Mouse (Mus musculus): ENCODE results near the gene Tm9sf1. TPM values are rescaled to one million over a fixed set of nuclear protein-coding genes. Genes with fewer than 3 reads are reported as not detected.
A peak's percentile ranks its signal among the peaks of the same experiment; 100 is the strongest.

The Tm9sf1 gene
- total RNA-seq, 1 experiment from 2014 or later: 40.7 TPM

DNA sequence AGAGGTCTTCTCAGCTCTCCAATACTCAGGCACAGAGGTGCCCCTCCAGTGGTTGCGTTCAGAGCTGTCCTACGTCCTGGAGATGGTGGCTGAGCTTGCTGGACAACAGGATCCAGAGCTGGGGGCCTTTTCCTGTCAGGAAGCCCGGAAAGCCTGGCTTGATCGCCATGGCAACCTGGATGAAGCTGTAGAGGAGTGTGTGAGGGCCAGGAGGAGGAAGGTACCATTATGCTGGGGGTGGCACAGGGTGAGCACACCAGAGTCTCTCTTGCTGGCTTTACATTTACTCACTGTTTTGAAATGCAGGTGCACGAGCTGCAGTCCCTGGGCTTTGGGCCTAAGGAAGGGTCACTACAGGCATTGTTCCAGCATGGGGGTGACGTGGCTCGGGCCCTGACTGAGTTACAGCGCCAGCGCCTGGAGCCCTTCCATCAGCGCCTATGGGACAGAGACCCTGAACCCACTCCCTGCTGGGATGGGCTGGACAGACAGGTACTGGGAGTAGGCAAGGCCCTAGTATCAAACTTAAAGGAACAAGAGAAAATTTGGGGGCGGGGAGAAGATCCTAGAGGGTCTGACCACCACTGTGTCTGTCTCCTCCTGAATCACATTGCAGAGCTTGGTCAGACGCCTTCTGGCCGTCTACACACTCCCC, 47.4 kb downstream of the Tm9sf1 start:
- ATAC-seq (ENCODE audit: extremely low read depth, insufficient number of reproducible peaks, low FRiP score, poor library complexity, severe bottlenecking): no peak

DNA sequence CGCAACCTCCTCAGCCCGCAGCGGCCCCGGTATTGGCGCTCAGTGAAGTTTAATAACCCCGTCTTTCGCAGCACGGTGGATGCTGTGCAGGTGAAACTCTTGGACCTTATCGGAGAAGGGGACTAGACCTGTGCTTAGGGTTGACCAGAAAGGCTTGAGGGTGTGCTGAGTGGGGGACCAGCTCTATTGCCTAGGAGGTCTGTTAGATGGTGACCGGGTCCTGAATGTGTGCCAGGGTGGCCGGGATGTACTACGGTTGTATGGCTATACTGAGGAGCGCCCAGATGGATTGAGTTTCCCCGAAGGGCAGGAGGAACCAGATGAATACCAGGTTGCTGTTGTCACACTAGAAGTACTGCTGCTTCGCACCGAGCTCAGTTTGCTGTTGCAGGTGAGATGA, 51.4 kb downstream of the Tm9sf1 start:
- no peak for ATAC-seq (ENCODE audit: extremely low read depth, insufficient number of reproducible peaks, low FRiP score, poor library complexity, severe bottlenecking)

DNA sequence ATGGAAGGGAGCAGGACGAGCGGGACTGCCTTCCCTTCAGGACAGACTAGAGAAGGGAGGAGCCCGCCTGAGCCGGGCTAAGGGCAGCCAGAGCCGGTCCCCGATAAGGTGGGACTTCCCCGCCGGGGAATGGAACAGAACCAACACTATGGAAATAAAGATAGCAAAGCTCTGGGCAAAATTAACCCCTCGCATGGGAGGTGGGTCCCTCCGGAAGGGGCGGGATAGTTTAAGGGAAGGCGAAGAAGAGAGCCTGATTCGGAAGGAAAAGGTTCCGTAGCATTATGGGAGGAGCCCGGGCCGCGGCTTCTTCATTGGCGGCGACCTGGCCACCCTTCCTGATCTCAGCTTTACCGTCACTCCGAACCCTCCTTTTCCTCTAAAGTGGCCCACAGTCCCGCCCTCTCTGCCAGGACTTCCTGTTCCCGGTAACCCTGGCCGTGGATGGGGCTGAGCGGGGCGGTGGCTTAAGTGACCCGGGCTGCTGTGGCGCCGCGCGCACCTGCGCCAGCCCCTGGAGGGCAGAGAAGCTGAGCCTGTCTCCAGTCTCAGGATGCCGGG, 52.2 kb downstream of the Tm9sf1 start, which contains the start of gene Rnf31:
Gene Rnf31, plus strand, starts transcription at position 378 of the 561 bp plus-strand sequence.
- ATAC-seq (ENCODE audit: extremely low read depth, insufficient number of reproducible peaks, low FRiP score, poor library complexity, severe bottlenecking): peak; percentile 73

DNA sequence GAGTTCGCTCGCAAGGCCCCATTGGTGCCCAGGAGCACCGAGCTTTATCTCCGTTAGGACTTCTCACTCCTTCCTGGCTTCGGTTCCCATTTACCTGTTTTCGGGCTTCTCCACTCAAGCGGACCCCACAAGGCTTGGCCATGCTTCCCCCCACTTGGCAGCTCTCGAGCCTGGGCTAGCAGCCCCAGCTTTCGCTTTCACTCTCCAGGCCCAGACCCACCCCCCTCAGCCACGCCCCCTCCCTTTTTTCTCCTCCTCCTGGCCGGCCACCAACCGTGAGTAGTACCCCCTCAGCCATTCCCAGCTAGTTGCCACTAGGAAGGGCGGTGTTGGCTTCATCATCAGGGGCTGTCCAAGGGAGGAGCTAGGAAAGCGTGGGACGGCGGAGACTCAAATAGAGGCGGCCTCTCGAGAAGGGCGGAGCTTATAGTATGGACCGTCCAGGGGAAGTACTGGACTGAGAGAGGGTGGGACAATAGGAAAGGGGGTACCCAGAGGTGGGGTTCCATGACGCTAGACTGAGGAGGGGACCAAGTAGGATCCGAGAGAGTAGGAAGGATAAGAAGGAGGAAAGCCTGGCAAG, 52.8 kb downstream of the Tm9sf1 start, which contains the start of gene Psme2:
Gene Psme2, minus strand, starts transcription at position 366 of the 583 bp plus-strand sequence.
- ATAC-seq (ENCODE audit: extremely low read depth, insufficient number of reproducible peaks, low FRiP score, poor library complexity, severe bottlenecking): peak; percentile 86

DNA sequence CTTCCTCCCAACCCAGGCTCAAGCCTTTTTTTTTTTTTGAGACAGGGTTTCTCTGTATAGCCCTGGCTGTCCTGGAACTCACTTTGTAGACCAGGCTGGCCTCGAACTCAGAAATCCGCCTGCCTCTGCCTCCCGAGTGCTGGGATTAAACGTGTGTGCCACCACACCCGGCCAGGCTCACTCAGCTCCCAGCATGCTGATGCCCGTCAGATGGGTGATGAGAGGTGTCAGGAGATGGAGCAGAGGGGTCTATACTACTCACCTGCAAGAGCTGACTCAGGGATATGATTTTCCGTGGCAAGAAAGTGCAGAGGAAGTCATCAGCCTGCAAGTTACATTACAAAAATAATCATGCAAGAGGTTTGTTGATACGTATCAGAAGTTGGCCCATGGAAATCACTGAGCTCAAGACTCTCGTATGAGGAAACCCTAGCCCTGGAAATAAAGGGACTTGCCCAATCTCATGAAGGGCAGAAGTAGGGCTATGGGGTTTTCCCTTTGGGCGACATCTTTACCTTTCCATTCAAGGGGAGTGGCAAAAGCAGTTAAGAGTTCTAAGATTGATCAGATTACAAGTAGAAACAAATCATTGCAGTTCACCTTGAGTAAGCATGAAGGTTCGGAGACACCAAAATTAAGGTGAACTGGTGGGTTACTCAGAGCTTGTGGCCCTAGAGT, 53.7 kb downstream of the Tm9sf1 start:
- no peak for ATAC-seq (ENCODE audit: extremely low read depth, insufficient number of reproducible peaks, low FRiP score, poor library complexity, severe bottlenecking)

DNA sequence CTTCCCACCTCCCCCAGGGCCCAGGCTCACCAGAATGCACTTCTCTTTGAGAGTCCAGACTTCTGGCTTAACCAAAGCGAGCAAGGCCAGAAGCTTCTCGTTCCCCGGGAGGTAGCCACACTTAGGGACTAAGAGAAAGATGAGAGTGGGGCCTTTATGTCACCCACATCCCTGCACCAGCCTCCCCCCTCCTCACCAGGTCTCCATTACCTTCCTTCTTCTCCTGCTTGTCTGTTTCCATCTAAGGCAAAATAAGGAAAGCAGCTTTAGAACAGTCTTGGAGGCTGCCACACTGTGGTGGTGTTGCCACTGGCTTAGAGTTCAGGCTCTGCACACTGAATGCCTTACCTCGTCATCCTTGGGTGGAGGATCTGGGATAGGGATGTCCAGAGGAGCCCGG, 54.3 kb downstream of the Tm9sf1 start:
- ATAC-seq (ENCODE audit: extremely low read depth, insufficient number of reproducible peaks, low FRiP score, poor library complexity, severe bottlenecking): no peak

DNA sequence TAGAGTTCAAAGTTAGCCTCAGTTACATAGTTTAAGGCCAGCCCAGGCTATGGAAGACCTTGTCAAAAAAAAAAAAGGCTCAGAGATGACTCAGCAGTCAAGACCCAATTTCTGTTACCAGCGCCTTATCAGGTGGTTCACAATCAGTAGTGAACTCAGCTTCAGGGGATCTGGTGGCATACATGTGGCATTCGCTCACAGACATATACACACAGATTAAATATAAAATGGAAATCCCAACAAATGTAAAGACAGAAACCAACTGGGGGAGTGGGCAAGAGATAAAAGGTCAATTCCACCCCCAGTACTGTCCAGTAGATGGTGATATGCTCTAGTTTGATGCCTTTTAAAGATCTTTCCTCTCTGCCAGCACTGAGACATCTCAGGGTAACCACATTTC, 57.5 kb downstream of the Tm9sf1 start:
- no peak for ATAC-seq (ENCODE audit: extremely low read depth, insufficient number of reproducible peaks, low FRiP score, poor library complexity, severe bottlenecking)

Other genes starting within 250 kb of the Tm9sf1 start
- gene Dhrs4, start 165.0 kb downstream of the Tm9sf1 start, total RNA-seq (2017): 22.9 and 24.1 TPM in 2 replicates
- 0.74 TPM in 1 of 2 replicates, not detected in the other for gene Carmil3, start 153.2 kb downstream of the Tm9sf1 start, total RNA-seq (2017)
- not detected in 2 replicates for gene Cpne6, start 133.4 kb downstream of the Tm9sf1 start, total RNA-seq (2017)
- gene Nrl, start 118.8 kb downstream of the Tm9sf1 start, total RNA-seq (2017): 0.12 TPM in 1 of 2 replicates, not detected in the other
- 38.6 and 38.8 TPM in 2 replicates for gene Pck2, start 103.5 kb downstream of the Tm9sf1 start, total RNA-seq (2017)
- gene Dcaf11, start 83.8 kb downstream of the Tm9sf1 start, total RNA-seq (2017): 82.2 and 98.6 TPM in 2 replicates
- gene A730061H03Rik, start 83.4 kb downstream of the Tm9sf1 start, total RNA-seq (2017): 6.9 and 9.1 TPM in 2 replicates
- gene Fitm1, start 68.2 kb downstream of the Tm9sf1 start, total RNA-seq (2017): not detected in 2 replicates
- gene Psme1, start 65.7 kb downstream of the Tm9sf1 start, total RNA-seq (2017): 254 and 295 TPM in 2 replicates
- gene Emc9, start 58.5 kb downstream of the Tm9sf1 start, total RNA-seq (2017): 5.0 TPM in 2 replicates
- 164 and 175 TPM in 2 replicates for gene Psme2, start 52.7 kb downstream of the Tm9sf1 start, total RNA-seq (2017)
- gene Rnf31, start 52.1 kb downstream of the Tm9sf1 start, total RNA-seq (2017): 73.4 and 82.3 TPM in 2 replicates
- gene Irf9, start 40.2 kb downstream of the Tm9sf1 start, total RNA-seq (2017): 163 and 164 TPM in 2 replicates
- gene Rec8, start 25.8 kb downstream of the Tm9sf1 start, total RNA-seq (2017): not detected in 2 replicates
- gene Ipo4, start 7.8 kb downstream of the Tm9sf1 start, total RNA-seq (2017): 4.2 and 11.3 TPM in 2 replicates
- 2.1 and 2.8 TPM in 2 replicates for gene Gm49378, start 5.9 kb downstream of the Tm9sf1 start, total RNA-seq (2017)
- gene Tssk4, start 6.4 kb upstream of the Tm9sf1 start, total RNA-seq (2017): 0.98 and 2.1 TPM in 2 replicates
- gene Mdp1, start 16.7 kb upstream of the Tm9sf1 start, total RNA-seq (2017): 40.6 and 42.1 TPM in 2 replicates
- 27.5 and 44.8 TPM in 2 replicates for gene Gmpr2, start 28.1 kb upstream of the Tm9sf1 start, total RNA-seq (2017)
- 158 and 211 TPM in 2 replicates for gene Nedd8, start 28.3 kb upstream of the Tm9sf1 start, total RNA-seq (2017)
- 64.8 and 68.2 TPM in 2 replicates for gene Tinf2, start 38.0 kb upstream of the Tm9sf1 start, total RNA-seq (2017)
- gene Tgm1, start 70.1 kb upstream of the Tm9sf1 start, total RNA-seq (2017): 6.9 and 9.5 TPM in 2 replicates
- gene Rabggta, start 78.5 kb upstream of the Tm9sf1 start, total RNA-seq (2017): 27.2 and 36.8 TPM in 2 replicates
- gene Dhrs1, start 101.9 kb upstream of the Tm9sf1 start, total RNA-seq (2017): 20.4 and 28.0 TPM in 2 replicates
- 12.1 and 15.8 TPM in 2 replicates for gene Nop9, start 101.9 kb upstream of the Tm9sf1 start, total RNA-seq (2017)
- 0.49 TPM in 1 of 2 replicates, not detected in the other for gene Cideb, start 114.7 kb upstream of the Tm9sf1 start, total RNA-seq (2017)
- gene Ltb4r2, start 117.6 kb upstream of the Tm9sf1 start, total RNA-seq (2017): 0.25 and 0.81 TPM in 2 replicates
- 12.9 and 14.6 TPM in 2 replicates for gene Ltb4r1, start 122.2 kb upstream of the Tm9sf1 start, total RNA-seq (2017)
- gene Adcy4, start 140.3 kb upstream of the Tm9sf1 start, total RNA-seq (2017): 0.49 TPM in 1 of 2 replicates, not detected in the other
- 17.3 and 30.9 TPM in 2 replicates for gene Ripk3, start 145.1 kb upstream of the Tm9sf1 start, total RNA-seq (2017)
- gene Nfatc4, start 179.3 kb upstream of the Tm9sf1 start, total RNA-seq (2017): not detected in 2 replicates
- 0.23 and 0.25 TPM in 2 replicates for gene Nynrin, start 210.2 kb upstream of the Tm9sf1 start, total RNA-seq (2017)
- gene Cbln3, start 240.6 kb upstream of the Tm9sf1 start, total RNA-seq (2017): 0.37 TPM in 1 of 2 replicates, not detected in the other
- gene Khnyn, start 241.1 kb upstream of the Tm9sf1 start, total RNA-seq (2017): 157 and 158 TPM in 2 replicates